Mouse (Mus musculus): ENCODE results near the gene Hmga1b.
"Not testable (repeated sequence)": the region's sequence is repeated elsewhere in the genome, so short reads cannot be mapped to it uniquely, and the experiment has no call there.

Gene Hmga1b

DNA sequence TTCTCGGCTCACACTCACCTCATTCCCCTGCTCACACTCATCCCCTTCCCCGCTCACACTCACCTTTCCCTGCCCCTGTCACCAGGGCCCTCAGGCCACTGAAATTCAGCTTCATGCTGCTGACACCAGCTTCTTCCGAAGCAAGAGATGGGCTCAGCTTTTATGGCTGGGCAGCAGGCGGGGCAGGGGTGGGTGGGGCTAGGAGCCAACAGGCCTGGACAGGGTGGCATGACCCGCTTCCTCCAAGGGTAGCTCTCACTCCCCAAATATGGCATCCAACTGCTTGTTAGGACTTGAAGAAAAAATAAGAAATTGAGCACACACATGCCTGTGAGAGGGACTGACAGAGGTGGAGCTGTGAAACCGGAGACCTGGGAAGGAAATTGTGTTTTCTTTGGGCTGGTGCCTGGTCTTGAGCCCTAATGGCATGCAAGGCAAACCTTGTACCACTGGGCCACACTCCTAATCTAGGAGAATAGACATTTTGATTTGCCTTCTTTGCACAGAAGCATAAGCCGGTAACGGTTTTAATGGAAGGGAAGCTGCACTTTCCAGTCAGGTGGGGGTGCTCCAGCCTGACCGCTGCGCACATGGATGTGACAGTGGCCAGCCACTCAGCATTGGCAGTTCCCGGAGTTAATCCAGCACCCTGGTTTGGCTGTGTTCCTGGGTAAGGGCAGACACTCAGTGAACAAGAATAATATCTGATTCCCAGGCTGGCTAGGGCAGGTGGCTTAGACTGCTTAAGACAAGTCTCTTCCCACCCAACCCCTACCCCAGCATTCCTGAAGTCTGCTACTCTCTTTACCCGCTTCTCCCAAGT lies 30.5 kb upstream of the Hmga1b start, which contains the start of gene Cbr2:
Cbr2 (minus strand) TSS at position 257 of the 823 bp plus-strand sequence.
- no peak for DNase-seq (ENCODE audit: low spot score)

GRCm38 (mm10) chr11:120733521-120733920 lies 29.1 kb upstream of the Hmga1b start:
- no peak for DNase-seq (ENCODE audit: low spot score)

GRCm38 (mm10) chr11:120736424-120736823 lies 26.2 kb upstream of the Hmga1b start:
- DNase-seq (ENCODE audit: low spot score): no peak

- DNase-seq (ENCODE audit: low spot score): no peak
Observed at GRCm38 (mm10) chr11:120740981-120741380, 21.6 kb upstream of the Hmga1b start.

DNA sequence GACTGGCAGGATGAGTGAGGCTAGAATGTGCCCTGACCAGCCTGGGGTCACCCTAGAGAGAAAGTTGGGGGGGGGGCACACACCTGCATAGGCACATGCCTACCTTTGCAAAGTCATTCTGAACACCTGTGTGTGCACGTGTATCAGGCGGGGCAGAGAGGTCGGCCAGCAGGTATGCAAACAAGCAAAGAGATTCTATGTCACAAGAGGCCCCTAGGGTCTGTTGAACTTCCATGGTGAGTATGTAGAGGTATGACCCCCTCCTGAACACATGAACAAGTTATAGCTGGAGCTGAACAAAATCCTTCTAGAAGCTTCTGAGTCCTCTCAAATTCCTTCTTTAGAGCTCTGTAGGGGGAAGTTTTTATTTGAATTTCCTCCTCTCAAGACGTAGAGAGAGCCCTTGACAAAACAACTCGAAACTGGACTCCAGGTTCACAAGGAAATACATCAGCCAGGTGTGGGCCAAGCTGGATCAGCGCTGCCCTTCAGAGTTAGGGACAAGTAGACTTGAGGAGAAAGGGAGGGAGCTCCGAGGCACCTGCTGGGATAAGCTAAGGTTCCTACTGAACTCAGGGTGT lies 18.4 kb upstream of the Hmga1b start:
- DNase-seq (ENCODE audit: low spot score): no peak

- DNase-seq (ENCODE audit: low spot score): no peak
Observed at GRCm38 (mm10) chr11:120747974-120748373, 14.6 kb upstream of the Hmga1b start.

- peak; percentile 18 for DNase-seq (ENCODE audit: low spot score)
Observed at GRCm38 (mm10) chr11:120749430-120749829, 13.2 kb upstream of the Hmga1b start.

- DNase-seq (ENCODE audit: low spot score): no peak
Observed at GRCm38 (mm10) chr11:120751606-120752005, 11.0 kb upstream of the Hmga1b start.

DNA sequence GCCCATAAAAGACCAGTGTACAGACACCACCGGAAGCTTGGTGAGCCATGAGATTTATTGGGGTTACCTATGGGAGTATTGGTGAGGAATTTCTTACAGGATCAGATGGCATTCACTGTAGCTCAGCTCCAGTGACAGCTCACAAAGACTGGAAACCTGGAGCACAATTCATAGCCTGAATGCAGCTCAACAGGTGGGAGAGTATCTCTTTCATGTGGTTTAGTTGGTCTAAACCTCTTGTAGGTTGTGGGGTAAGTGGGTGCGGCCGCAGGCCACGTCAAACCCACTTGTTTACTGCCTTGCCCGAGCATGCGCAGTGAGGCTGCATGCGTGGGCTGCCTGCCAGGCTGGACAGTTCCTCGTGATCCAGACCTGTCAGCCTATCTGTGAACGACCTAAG lies 2.4 kb upstream of the Hmga1b start:
- DNase-seq (ENCODE audit: low spot score): no peak

- DNase-seq (ENCODE audit: low spot score): no peak
Observed at GRCm38 (mm10) chr11:120761811-120762671, 553 bp upstream of the Hmga1b start.

- DNase-seq (ENCODE audit: low spot score): not testable (repeated sequence)
Observed at GRCm38 (mm10) chr11:120763121-120763999, 766 bp downstream of the Hmga1b start.

- not testable (repeated sequence) for DNase-seq (ENCODE audit: low spot score)
Observed at GRCm38 (mm10) chr11:120767023-120767422, 4.4 kb downstream of the Hmga1b start.

DNA sequence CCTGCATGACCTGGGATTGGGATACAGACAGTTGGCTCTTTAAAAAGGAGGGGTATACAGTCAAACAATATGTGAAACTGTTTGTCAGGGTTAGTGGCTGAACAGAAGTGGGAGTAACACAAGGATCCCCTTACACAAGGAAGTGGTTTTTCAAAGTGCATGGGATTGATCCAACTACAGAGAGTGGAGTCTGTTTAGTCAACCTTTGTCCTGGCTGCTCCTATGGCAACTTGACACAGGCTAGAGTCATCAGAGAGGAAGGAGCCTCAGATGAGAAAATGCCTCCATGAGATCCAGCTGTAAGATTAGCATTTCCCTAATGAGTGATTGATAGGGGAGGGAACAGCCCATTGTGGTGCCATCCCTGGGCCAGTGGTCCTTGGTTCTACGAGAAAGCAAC lies 5.6 kb downstream of the Hmga1b start:
- no peak for DNase-seq (ENCODE audit: low spot score)

DNA sequence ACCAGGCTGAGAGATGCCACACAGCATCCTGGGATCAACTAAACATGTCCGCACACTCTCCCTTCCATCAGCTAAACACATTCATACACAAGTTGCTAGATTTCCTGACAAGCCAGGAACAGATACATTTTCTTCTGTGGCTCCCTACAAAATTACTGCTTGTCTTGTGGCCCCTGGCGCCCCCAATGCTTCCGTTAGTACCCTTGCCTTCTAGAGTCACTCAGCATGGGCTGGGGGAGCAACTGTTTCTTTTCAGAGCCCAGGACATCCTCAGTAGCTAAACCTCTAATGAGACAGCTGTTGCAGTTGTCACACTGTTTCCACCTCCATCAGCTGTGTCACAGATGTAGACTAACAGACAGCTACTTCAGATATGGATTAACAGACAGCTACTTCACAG lies 10.2 kb downstream of the Hmga1b start:
- DNase-seq (ENCODE audit: low spot score): no peak

DNA sequence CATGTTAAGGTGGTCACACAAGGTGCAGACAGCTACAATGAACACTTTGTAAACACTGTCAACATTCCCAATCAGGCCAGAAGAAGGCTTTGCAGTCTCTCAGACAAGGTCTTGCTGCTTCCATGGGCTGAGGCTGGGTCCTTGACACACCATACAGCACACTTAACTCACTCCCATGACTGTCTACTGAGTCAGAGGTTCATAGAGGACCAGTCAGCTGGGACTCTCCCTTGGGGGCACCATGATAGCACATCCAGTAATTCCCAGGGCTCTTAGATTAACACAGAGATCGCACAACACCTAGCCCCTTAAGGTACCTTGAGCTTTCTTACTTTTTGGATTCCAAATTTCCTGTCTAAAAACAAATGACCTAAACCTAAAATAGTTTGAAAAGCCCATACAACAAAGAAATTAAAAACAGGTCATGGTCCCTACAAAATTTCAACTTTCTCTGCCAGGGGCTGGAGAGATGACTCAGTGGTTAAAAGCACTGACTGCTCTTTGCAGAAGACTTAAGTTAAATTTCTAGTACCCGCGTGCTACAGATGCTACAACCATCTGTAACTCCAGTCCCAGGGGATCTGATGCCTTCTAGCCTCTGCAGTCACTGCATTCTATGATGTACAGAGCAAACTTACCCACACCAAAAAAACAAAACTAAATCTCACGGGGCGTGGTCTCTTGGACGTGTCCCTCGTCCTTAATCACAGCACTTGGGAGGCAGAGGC lies 11.0 kb downstream of the Hmga1b start:
- no peak for DNase-seq (ENCODE audit: low spot score)

DNA sequence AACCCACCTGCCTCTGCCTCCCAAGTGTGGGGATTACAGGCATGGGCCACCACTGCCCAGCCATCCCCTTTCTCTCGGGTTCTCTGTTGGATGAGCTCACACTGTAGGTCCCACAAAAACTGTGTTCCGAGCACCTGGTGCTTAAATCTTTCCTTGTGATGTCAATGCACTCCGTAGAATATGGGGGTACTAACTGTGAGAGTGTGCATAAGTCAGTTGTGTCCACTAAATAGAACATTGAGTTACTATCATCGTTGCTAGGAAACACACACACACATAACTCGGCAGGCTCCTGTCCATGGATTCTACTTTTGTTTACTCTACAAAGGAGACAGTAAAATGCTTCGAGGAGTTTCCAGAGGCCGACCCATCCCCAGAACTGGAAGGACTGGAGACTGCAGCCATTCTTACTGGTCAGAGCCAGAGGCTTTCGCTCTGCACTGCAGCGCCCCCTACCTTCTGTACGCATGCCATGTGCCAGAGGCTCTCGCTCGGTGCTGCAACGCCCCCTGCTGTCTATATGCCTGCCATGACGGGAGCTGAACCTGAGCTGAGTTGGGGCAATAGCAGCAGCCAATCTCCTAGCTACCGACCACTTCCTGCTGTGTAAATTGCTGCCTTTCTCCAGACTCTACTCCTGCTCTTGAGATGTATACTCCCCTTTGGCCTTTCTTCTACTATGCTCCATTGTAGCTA lies 13.3 kb downstream of the Hmga1b start:
- DNase-seq (ENCODE audit: low spot score): peak; percentile 96

- DNase-seq (ENCODE audit: low spot score): no peak
Observed at GRCm38 (mm10) chr11:120777123-120777522, 14.5 kb downstream of the Hmga1b start.

DNA sequence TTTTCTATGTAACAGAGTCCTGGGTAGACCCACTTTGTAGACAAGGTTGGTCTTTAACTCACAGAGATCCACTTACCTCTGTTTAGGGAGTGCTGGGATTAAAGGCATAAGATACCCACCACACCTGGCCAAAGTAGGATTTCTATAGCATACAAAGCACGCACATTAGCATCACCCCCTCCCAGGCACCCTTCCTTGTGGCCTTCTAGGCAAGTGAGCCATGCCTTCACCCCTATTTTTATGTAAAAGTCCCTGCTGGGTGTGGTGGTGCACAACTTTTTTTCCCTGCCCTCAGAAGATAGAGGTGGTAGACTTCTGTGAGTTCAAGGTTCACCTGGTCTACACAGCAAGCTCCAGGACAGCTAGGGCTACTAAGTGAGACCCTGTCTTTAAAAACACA lies 17.3 kb downstream of the Hmga1b start:
- no peak for DNase-seq (ENCODE audit: low spot score)

- not testable (repeated sequence) for DNase-seq (ENCODE audit: low spot score)
Observed at GRCm38 (mm10) chr11:120781361-120781760, 18.8 kb downstream of the Hmga1b start.

GRCm38 (mm10) chr11:120783426-120784063 lies 21.0 kb downstream of the Hmga1b start:
- DNase-seq (ENCODE audit: low spot score): no peak

Data from embryo, embryonic 10.5 days (tissue).